Mouse (Mus musculus): ENCODE results near the gene Tyw5.

The Tyw5 gene

DNA sequence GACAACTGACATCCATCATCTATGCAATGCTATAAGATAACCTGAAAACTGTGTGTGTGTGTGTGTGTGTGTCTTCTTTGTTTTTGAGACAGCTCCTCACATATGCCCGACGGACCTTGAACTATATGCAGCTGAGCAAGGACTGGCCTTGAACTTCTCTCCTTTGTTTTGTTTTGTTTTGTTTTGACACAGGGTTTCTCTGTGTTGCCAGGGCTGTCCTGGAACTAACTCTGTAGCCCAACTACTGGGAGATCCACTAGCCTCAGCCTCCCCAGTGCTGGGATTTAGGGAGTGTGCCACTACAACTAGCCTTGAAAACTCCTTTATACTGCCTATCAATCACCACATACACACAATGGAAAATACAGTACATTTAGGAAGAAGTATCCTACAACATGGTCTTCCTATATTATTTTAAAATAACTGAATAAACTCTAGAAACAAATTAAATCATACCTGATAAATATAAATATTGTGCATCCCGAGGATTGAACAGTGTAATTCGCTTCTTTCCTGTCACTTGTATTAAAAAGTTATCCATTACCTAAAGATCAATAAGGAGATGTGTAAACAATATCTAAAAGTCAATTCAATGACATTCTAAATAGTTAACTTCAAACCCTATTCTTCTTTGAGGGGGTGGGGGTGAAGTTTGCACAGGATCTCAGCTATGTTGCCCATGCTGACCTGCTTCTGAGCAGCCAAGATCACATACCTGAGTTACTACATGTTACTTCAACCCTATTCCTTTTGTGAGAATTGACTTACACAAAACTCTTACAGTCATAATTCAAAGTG lies 15.7 kb downstream of the Tyw5 start:
- in situ Hi-C loops (cut with MboI; ENCODE audit: unreplicated experiment in 2 of 2): loop anchor here (5.0 to 10.0 kb wide), 5 partner anchors 184 to 1509 kb away; no protein-coding TSS in a partner anchor

DNA sequence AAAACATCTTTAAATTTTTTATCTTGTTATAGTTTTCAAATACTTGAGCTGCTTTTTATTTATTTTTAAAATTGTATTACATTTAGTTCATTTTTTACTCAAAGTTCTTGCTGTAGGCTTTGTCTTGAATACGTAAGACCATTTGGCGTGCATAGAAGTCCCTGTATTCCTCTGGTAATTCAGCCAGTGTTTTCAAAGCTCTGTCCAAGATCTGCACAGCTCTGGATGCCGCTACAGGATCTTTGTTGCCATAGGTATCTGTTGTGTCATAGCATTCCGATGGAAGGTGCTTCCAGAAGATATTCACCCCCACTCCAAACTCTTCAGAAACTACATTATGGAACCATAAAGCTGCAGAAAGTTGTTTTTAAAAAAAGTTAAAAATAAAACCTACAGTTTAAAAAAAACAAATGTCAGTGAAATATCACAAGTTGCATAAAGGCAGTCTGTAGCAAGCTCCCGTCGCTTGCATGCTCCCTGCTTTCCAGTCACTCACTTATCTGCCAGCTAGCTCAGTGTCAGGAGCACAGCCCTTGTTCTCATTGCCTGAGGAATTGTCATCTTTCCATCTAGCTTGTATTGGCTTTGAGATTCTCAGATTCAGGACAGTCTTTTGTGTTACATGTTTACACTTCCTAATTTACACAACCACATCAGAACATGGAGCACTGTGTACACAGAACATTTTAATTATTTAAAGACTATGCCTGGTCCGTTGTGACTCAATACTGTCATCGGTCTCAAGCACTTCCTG lies 18.3 kb downstream of the Tyw5 start:
- in situ Hi-C loops (cut with MboI; ENCODE audit: unreplicated experiment in 2 of 2): no loop called here

DNA sequence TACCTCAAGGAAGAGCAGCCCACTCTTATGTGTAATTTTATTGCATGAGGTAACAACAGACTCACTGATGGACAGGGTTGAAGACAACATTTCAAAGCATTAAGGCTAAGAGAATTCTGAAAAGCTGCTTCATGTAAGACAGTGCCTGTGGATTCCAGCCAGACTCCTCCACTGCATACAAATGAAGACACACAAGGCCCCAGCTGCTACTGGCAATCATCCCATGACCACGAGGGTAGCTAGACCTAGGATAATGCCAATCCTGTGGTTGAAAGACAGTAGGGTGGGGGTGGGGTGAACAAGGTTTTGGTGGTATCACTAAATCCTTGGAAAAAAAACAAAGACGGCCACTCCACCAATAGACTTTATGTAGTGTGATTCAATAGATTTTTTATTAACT lies 19.0 kb downstream of the Tyw5 start:
- in situ Hi-C loops (cut with MboI; ENCODE audit: unreplicated experiment in 2 of 2): no loop called here

DNA sequence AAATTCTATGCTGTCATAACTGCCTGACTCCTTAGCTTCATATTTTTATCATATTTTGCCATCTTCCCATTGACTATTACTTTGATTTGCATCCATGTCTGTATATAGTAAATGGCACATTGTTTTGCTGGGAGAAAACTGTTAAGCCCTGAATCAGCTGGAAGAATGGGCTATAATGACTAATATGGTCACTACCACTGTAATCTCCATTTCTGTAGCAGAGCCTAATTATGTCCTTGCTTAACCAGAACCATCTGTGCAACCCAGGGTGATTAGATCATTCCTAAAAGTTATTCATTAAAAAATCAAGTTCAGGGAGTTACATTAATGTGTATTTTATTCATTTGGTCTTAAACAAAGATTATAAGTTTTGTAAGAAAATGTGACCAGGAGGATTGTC lies 20.4 kb downstream of the Tyw5 start:
- in situ Hi-C loops (cut with MboI; ENCODE audit: unreplicated experiment in 2 of 2): no loop called here

DNA sequence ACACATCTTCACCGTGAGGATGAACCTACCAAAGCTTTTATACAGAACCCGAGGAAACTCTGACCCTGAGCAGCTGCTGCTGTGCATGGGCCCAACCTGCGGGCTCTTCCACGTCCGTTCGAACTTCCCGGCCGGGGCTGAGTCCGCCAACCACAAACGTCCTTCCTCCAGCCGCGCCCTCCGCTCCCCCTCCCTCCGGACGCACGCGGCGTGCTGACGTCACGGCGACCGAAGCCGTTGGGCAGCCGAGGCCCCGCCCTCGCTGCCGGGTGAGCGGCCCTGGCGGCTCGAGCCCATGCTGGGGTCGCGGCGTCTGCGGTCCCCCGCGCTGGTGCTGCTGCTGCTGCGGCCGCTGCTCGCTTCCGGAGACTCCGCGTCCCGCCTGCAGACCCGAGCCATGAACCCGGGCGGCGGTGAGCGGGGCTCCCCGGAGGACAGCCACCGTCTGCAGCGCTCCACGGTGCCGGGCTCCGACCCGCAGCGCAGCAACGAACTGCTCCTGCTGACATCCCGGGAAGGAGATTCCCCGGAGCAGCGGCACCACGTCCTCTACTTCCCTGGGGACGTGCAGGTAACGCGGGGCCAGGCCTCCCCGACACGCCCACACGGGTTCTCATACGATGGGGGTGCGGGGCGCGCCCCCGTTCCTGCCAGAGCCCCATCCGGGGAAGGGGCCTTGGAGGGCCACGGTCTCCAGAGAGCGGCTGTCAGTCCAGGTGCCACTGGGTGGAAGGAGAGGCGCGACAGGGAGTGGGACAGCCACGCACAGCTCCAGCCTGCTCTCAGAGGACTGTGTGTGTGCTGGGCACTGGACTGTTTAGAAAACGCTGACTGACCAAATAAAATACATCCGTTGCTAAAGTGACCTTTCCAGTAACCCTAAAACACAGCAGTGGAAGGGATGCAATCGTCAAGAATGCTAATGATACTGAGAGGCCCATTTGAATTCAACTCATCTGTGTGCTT lies 29.2 kb downstream of the Tyw5 start, which contains the start of gene 1700066M21Rik:
Gene 1700066M21Rik (plus strand): TSS at position 245 of the 966 bp plus-strand sequence.
- in situ Hi-C loops (cut with MboI; ENCODE audit: unreplicated experiment in 2 of 2): no loop called here

DNA sequence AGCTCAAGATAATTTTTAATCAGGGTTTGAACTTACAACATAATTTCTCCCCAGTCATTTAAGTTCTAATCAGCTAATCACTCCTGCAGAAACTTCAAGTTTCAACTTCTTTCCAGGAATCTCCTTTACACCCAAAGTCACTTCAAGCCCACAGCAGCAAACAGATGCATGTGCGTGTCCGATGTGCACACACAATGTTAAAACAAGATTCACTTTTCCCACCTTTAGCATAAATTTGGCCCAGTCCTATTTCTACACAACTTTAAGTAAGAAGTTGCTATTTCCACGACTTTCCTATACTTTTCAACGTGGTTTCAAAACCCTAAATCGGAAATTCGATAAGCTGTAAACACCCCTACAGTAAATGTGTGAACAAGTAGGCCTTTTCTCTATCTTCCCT lies 30.1 kb downstream of the Tyw5 start:
- in situ Hi-C loops (cut with MboI; ENCODE audit: unreplicated experiment in 2 of 2): no loop called here

DNA sequence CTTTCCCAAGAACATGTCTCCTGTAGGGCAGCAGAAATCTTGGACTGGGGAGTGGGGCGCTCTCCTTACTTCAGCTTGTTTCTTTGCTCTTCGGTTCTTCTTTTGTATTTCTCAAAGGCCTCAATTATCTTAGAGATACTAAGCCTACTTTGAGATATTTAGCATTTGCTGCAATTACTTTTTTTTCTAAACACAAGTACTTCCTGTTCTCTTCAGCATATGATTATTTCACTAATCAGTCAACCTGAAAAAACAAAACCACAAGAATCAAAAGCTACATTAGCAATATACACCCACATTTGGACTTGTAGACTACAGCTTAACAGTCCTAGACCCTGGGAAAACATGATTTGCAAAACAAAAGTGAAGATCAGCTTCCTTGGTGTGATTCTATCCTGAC lies 31.6 kb downstream of the Tyw5 start:
- in situ Hi-C loops (cut with MboI; ENCODE audit: unreplicated experiment in 2 of 2): no loop called here

DNA sequence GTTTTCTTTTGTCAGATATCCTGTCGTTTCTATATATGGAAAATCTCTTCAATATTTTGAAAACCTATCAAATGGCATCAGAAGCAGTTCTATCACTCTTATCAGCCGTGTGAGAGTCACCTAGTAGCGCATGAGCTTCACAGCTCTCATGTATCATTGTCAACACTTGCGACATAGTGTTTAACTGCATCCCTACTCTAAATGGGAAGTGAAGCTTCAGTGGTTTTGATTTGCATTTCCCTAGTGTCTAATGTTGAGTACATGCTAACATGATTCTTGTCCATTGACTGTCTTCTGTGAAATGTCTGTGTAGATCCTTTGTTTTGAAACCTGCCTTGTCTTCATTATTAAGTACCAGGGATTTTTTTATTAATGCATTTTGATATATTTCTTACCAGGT lies 36.5 kb downstream of the Tyw5 start:
- in situ Hi-C loops (cut with MboI; ENCODE audit: unreplicated experiment in 2 of 2): no loop called here

DNA sequence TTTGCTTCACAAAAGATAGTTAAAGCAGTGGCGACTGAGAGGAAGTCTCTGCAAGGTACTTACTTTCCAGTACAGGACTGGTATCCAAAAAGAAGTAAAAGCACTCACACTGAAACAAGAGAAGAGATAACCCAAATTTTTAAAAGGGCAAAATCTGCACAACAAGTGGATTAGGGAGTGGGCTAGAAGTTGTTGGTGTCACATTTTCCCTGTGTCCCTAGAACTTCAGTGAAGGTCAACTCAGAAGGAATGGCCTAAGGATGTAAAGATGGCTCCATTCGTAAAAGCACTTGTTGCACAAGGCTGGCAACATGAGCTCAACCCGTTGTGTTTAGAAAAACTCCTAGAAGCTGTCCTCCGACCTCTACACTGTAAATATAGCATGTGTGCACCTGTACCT lies 37.8 kb downstream of the Tyw5 start:
- in situ Hi-C loops (cut with MboI; ENCODE audit: unreplicated experiment in 2 of 2): no loop called here

DNA sequence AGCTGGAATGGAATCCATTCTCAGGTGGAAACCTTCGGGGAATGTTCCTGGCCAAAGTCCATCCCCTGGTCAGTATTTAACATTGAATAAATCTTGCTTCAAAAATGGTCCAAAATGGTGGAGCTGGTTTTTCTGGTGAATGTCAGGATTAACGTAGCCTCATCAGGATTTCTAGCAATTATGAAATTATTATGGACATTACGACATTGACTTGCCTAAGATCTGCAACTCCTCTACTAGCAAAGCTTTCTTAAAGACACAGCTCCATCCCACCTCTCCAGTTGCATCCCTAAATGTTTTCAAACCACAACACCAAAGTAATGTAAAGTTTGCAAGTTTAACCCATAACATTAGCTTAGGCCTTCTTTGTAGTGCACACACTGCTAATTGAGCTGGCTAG lies 39.5 kb downstream of the Tyw5 start:
- in situ Hi-C loops (cut with MboI; ENCODE audit: unreplicated experiment in 2 of 2): no loop called here

DNA sequence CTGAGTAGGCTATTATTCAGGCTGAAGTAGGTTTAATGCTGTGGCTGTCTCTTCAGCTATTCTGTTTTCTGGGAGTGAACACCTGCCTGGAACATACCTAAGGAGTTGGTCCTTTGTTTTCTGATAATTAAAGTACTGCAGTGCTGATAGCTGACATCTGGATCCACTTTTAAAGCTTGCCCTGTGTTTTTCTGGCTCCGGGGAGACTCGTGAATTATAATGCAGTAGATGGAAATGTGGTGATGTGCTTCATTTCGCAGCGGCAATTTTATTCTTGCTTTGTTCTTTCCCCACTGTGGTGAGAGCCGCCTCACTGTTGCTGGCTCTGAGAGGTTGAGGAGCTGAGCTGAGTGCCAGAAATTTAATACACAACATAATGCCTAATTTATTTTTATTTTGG lies 48.4 kb downstream of the Tyw5 start:
- in situ Hi-C loops (cut with MboI; ENCODE audit: unreplicated experiment in 2 of 2): no loop called here

DNA sequence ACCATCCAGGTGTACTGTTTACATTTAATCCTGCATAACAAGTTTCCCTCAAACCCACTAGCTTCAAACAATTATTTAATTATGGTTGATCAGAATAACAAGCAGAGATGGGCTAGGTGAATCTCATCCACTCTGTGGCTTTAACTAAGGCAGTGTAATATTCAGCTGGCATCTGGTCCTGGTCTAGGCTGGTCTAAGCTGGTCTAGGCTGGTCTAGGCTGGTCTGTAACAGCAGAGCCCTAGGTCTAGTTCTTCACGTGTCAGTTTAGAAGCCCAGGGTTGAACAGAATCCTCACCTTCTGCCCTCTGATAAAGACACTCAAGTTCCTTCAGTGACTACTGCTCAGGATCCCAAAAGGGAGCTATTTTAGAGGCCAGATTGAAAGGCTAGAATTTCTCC lies 55.0 kb downstream of the Tyw5 start:
- in situ Hi-C loops (cut with MboI; ENCODE audit: unreplicated experiment in 2 of 2): no loop called here

DNA sequence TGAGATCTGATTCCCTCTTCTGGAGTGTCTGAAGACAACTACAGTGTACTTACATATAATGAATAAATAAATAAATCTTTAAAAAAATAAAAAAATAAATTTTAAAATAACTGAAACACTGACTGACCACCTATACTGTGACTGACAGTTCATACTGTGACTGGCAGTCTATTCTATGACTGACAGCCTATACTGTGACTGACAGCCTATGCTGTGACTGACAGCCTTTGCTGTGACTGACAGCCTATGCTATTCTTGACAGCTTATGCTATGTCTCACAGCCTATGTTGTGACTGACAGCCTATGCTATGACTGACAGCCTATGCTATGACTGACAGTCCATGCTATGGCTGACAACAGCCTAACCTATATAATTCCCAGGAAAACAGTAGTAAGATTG lies 59.4 kb downstream of the Tyw5 start:
- in situ Hi-C loops (cut with MboI; ENCODE audit: unreplicated experiment in 2 of 2): loop anchor here in 1 of 2 experiments (10.0 kb wide), 1 partner anchor 1463 kb away; no protein-coding TSS in a partner anchor

DNA sequence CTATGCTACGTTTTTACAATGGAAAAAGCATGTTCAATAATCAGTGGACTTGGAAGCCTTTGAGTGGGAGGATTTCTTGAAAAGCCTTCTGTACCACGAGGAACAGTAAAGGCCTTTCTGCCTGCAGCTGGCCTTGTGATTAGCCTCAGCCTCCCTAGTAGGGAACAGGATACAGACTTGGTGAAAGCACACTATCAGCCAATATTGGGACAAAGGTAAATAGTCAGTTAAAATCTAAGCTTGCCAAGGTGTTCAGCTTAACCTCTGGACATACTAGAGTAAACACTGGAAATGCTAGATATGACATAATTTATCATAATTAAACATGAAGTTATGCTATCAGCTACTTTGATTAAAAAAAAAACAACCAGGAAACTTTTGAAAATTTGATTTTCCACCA lies 65.7 kb downstream of the Tyw5 start:
- in situ Hi-C loops (cut with MboI; ENCODE audit: unreplicated experiment in 2 of 2): loop anchor here in 1 of 2 experiments (10.0 kb wide), 1 partner anchor 1456 kb away; no protein-coding TSS in a partner anchor

DNA sequence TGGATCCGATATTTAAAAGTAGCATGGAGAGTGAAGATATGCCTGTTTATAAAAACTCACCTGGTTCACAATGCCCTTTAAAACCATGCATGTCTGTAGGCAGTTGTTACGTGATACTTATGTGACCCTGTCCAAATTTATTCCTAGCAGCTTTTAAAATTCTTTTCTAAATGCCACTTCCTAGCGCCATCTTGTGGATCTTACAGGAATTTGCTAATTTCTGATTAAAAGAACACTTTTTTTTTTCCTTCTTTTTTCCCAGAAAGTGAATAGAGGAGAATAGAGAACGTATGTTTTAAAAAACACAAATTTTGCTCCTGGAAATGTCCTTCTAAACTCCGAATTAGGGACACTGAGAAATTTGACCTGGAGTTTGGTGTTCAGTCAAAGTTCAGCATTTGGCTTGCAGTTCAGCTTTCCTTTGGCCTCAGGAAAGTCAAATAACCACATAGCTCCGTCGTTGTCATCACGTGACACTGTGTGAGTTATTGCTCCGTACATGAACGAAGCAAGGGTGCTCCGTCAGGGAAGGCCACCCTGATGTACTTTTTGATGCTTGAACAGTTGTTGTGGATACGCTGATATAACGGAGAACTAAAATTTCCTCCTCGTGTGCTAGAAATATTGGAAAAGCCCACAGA lies 67.6 kb downstream of the Tyw5 start:
- in situ Hi-C loops (cut with MboI; ENCODE audit: unreplicated experiment in 2 of 2): loop anchor here in 1 of 2 experiments (5.0 kb wide), 1 partner anchor 1457 kb away; no protein-coding TSS in a partner anchor

Data from v-Abl transformed pro-B cells (cell line).